Mouse (Mus musculus) kidney, embryonic 14.5 days (tissue): ENCODE measurements at regions not wholly inside any gene's neighbourhood (a gene's known extent, or its start where the extent isn't known, plus 50 kb on each side); places are given as distances from the start of the nearest gene placed in this dataset.

Experiments used
- ATAC-seq: fragments of 200-750 bp; cut with Nextera tagmentation; 2 replicates; pipeline ENCODE4 v1.8.0; 2017; ENCODE audit warnings: moderate number of reproducible peaks, mild to moderate bottlenecking, moderate TSS enrichment, moderate library complexity; ENCODE audit not compliant: low FRiP score, low TSS enrichment
- H3K27ac ChIP-seq: fragments of 300-500 bp; sonication (generic); 2 replicates; pipeline ENCODE4 v1.5.1; 2014; ENCODE audit warnings: low read depth, mild to moderate bottlenecking, low read length, moderate library complexity, mixed read lengths
- H3K27me3 ChIP-seq: fragments of 300-500 bp; sonication (generic); 2 replicates; pipeline ENCODE4 v1.6.1; 2014; ENCODE audit warnings: mild to moderate bottlenecking, low read length; ENCODE audit not compliant: control insufficient read depth, insufficient read depth
- H3K36me3 ChIP-seq: fragments of 300-500 bp; sonication (generic); 2 replicates; pipeline ENCODE4 v1.6.1; 2014; ENCODE audit warnings: low read length, mixed read lengths; ENCODE audit not compliant: control insufficient read depth, insufficient read depth
- H3K4me1 ChIP-seq: fragments of 300-500 bp; sonication (generic); 2 replicates; pipeline ENCODE4 v1.6.1; 2014; ENCODE audit warnings: low read length, mixed read lengths; ENCODE audit not compliant: control insufficient read depth, insufficient read depth
- H3K4me2 ChIP-seq: fragments of 300-500 bp; sonication (generic); replicated peaks from 2 replicates; pipeline ENCODE4 v1.6.1; 2014; ENCODE audit warnings: low read depth, mild to moderate bottlenecking, low read length
- H3K4me3 ChIP-seq: fragments of 300-500 bp; sonication (generic); 2 replicates; pipeline ENCODE4 v1.5.1; 2014; ENCODE audit warnings: mild to moderate bottlenecking, low read length
- H3K9ac ChIP-seq: fragments of 300-500 bp; sonication (generic); 2 replicates; pipeline ENCODE4 v1.6.1; 2014; ENCODE audit warnings: low read depth, mild to moderate bottlenecking, low read length, moderate library complexity
- H3K9me3 ChIP-seq: fragments of 300-500 bp; sonication (generic); 2 replicates; pipeline ENCODE4 v1.6.1; 2016; ENCODE audit warnings: low read length; ENCODE audit not compliant: control insufficient read depth
- WGBS: fragments of 180-500 bp; shearing (Covaris S2); extraction: QIAGEN DNeasy Blood & Tissue Kit; methylation state at CpG from one replicate; pipeline ENCODE4 v1.1.7; 2014; 5-methylcytosine and 5-hydroxymethylcytosine counted together

- WGBS, result 66% methylated on average over 8 of the region's 8 CpGs
- no peak overlapping the region for H3K9ac ChIP-seq
Measured at GRCm38 (mm10) chr8:44155705-44156321, 446.0 kb upstream of the Adam34 start.

DNA sequence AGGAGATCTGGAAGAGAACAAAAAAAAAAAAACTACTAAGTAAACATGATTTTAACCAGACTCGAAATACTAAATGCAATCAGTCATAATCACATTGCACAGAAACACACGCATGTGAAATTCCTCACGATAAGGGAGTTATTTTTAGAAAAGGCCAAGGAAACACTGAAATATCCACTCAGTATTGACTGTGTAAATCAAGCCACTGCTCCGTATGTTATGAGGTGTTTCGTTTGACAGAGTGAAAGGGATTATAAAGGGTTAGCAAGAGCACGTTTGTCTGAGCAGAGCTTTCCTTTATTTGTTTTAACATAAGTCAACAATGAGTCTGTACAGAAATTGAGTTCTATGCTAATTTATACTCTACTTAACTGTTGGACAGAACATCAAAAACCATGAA lies 455.3 kb upstream of the Adam34 start:
- 44% methylated on average over 6 of the region's 6 CpGs for WGBS
- Histone ChIP-seq H3K27me3 (no peaks in the 10 kb centered on the region), H3K4me1 (no peaks in the 10 kb centered on the region), H3K9ac (no peak overlapping the region), H3K4me2 (no peak overlapping the region), H3K9me3 (no peaks in the 10 kb centered on the region), H3K4me3 (no peak overlapping the region), H3K27ac (no peak overlapping the region), H3K36me3 (no peaks in the 10 kb centered on the region)
- no peak; the same call in 1 of the 2 replicates for ATAC-seq

More at GRCm38 (mm10) chr8:44155705-44156321, 446.0 kb upstream of the Adam34 start:
- Histone ChIP-seq H3K4me3 (no peak overlapping the region), H3K27me3 (no peaks in the 10 kb centered on the region), H3K27ac (no peak overlapping the region), H3K4me2 (no peak overlapping the region), H3K4me1 (0 out of 2 replicates have a peak, but pooled peaks cover 3% of the 10 kb centered on the region), H3K9me3 (no peaks in the 10 kb centered on the region), H3K36me3 (no peaks in the 10 kb centered on the region)
- no peak for ATAC-seq

DNA sequence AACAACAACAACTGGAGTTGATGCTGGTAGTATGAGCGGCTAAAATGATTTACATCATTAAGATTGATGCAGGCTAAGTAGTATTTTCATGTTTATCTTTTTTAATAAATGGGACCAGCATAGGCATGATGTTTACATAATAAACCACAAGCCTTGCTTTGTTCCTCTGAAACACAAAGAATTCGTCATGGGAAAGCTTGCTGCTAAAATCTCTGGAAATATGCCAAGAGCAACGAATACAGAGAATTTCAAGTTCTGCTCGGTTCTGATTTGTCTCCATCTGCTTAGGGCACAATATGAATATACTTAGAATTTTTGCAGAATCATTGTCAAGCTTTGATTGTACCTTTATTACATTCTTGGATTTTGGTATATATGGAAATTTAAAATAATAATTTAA lies 467.2 kb upstream of the Adam34 start:
- H3K27ac ChIP-seq, result no peak overlapping the region
- H3K4me3 ChIP-seq, result no peak overlapping the region
- no peak overlapping the region for H3K4me2 ChIP-seq
- H3K4me1 ChIP-seq, result no peaks in the 10 kb centered on the region
- H3K36me3 ChIP-seq, result no peaks in the 10 kb centered on the region
- WGBS, result 45% methylated on average over 4 of the region's 4 CpGs
- H3K27me3 ChIP-seq, result no peaks in the 10 kb centered on the region
- ATAC-seq, result no peak
- H3K9ac ChIP-seq, result no peak overlapping the region
- no peaks in the 10 kb centered on the region for H3K9me3 ChIP-seq

DNA sequence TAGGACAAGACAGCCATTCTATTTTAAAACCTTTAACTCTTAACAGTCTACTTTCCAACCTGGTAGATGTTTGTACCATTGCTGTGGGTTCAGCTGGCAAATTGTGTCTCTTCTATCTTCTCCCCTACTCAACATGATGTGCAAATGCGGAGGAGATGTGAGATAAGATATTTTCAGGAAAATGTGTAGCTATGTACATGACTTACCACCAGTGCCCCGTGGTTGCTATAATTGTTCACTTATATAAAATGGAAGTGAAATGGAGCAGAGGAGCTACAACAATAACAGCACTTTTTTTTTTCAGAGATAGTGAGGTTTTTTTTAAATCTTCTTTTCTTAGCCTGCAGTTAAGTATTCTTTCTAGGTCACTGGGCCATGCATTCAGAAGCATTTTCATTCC lies 492.4 kb upstream of the Adam34 start:
- Histone ChIP-seq H3K9ac (no peak overlapping the region), H3K27ac (no peak overlapping the region), H3K4me3 (no peak overlapping the region), H3K4me2 (no peak overlapping the region), H3K4me1 (no peaks in the 10 kb centered on the region), H3K9me3 (no peaks in the 10 kb centered on the region), H3K27me3 (no peaks in the 10 kb centered on the region), H3K36me3 (no peaks in the 10 kb centered on the region)
- ATAC-seq, result no peak
- 94% methylated on average over 2 of the region's 2 CpGs for WGBS

GRCm38 (mm10) chr8:44206391-44207170 lies 496.7 kb upstream of the Adam34 start:
- H3K36me3 ChIP-seq, result no peaks in the 10 kb centered on the region
- H3K9me3 ChIP-seq, result no peaks in the 10 kb centered on the region
- H3K4me1 ChIP-seq, result no peaks in the 10 kb centered on the region
- H3K27me3 ChIP-seq, result no peaks in the 10 kb centered on the region
- H3K9ac ChIP-seq, result no peak overlapping the region
- no peak overlapping the region for H3K4me3 ChIP-seq
- no peak overlapping the region for H3K4me2 ChIP-seq
- 70% methylated on average over 11 of the region's 11 CpGs for WGBS
- no peak overlapping the region for H3K27ac ChIP-seq
- no peak for ATAC-seq

DNA sequence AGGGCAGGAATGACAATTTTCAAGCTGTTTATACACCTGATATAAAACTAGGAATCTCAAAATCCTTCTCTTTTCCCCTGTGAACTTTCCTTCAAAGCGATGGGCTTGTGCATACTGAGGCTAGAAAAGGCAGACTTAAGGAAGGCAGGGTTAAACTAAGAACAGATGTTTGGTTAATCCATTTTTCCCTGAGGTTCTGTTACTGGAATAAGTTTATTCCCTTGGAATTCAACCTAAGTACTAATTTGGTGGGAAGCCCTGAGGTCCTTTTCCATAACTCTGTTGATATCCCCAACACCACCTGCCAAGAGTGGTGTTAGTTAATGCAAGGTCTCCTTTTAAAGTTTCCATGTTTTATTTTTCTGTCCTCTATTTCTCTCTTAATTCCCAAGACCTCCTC lies 512.5 kb upstream of the Adam34 start:
- WGBS, result 90% methylated on average over 1 of the region's 1 CpGs
- Histone ChIP-seq H3K4me1 (no peaks in the 10 kb centered on the region), H3K4me2 (no peak overlapping the region), H3K27me3 (no peaks in the 10 kb centered on the region), H3K9me3 (no peaks in the 10 kb centered on the region), H3K27ac (no peak overlapping the region), H3K9ac (no peak overlapping the region), H3K36me3 (no peaks in the 10 kb centered on the region), H3K4me3 (no peak overlapping the region)
- no peak for ATAC-seq

- Histone ChIP-seq H3K4me3 (no peak overlapping the region), H3K4me1 (no peaks in the 10 kb centered on the region), H3K9ac (no peak overlapping the region), H3K9me3 (no peaks in the 10 kb centered on the region), H3K27me3 (no peaks in the 10 kb centered on the region), H3K27ac (no peak overlapping the region), H3K4me2 (no peak overlapping the region), H3K36me3 (no peaks in the 10 kb centered on the region)
- ATAC-seq, result peak; percentile 68; the same call in 1 of the 2 replicates
- 44% methylated on average over 3 of the region's 3 CpGs for WGBS
Measured at GRCm38 (mm10) chr8:44252393-44252792, 542.5 kb upstream of the Adam34 start.

DNA sequence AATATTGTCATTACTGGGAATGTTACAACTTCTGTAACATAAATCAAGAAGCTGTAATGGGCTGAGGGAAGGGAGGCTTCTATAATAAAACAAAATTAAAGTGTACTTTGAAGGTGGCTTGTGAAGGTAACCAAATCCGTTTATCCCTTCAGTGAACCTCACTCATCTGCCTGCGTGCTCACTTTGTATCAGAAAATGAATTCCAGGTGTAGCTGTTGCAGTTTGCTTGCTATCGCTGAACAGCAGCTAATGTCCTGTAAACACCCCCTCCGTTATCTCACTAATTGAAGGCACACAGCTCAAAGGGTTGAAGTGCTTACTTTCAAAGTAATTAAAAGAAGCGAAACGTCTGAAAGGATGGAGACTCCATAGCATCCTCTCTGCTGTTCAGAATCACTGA lies 547.2 kb upstream of the Adam34 start:
- H3K27me3 ChIP-seq, result no peaks in the 10 kb centered on the region
- ATAC-seq, result no peak
- no peaks in the 10 kb centered on the region for H3K4me1 ChIP-seq

GRCm38 (mm10) chr8:44261039-44261438 lies 551.2 kb upstream of the Adam34 start:
- Histone ChIP-seq H3K4me3 (no peak overlapping the region), H3K4me1 (no peaks in the 10 kb centered on the region), H3K27ac (no peak overlapping the region), H3K27me3 (no peaks in the 10 kb centered on the region), H3K36me3 (no peaks in the 10 kb centered on the region), H3K9ac (no peak overlapping the region), H3K9me3 (no peaks in the 10 kb centered on the region), H3K4me2 (no peak overlapping the region)
- WGBS, result 63% methylated on average over 4 of the region's 4 CpGs
- ATAC-seq, result peak; percentile 79

More for the DNA sequence above, 547.2 kb upstream of the Adam34 start:
- Histone ChIP-seq H3K4me3 (no peak overlapping the region), H3K36me3 (no peaks in the 10 kb centered on the region), H3K27ac (no peak overlapping the region), H3K9ac (no peak overlapping the region), H3K9me3 (no peaks in the 10 kb centered on the region), H3K4me2 (no peak overlapping the region)
- 21% methylated on average over 6 of the region's 6 CpGs for WGBS
